Mouse (Mus musculus): ENCODE measurements at regions not wholly inside any gene's neighbourhood (a gene's known extent, or its start where the extent isn't known, plus 50 kb on each side); places are given as distances from the start of the nearest gene placed in this dataset.

DNA sequence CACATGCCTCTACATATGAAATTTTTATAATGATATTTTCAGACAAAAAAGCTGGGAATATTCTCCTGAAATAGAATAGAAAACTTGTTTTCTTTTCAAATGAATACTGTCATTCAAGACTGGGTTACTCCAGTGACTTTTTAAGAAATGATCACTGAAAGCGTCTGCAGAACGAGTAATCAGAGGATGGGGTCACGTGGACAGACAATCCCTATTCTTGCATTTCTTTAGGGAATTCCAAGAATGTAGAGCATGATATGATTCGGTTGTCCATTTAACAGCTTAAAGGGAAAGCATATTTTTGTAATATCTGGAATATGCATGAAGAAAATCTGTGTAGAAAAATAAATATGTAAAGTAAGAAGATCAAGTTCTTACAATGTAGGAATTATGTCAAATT is 65.6 kb downstream of the 4933402N22Rik start:
- TF ChIP-seq FLI1 (IDR thresholded peaks at IDR 0.05; ENCODE audit: low read length) (no peak), GATA1 (IDR thresholded peaks at IDR 0.05; ENCODE audit: borderline replicate concordance, low read length) (no peak)

Data from megakaryocyte, embryonic 14.5 days (primary cell).